Mouse (Mus musculus) forebrain, embryonic 16.5 days (tissue): ENCODE measurements around the gene Fyn. TPM values are rescaled to one million over a fixed set of nuclear protein-coding genes. Genes with fewer than 3 reads are reported as not detected.

ENCODE experiments used
- ATAC-seq: fragments of 200-750 bp; cut with Nextera tagmentation; 2 replicates; pipeline ENCODE4 v1.8.0; 2017; ENCODE audit warnings: mild to moderate bottlenecking, moderate library complexity
- H3K27ac ChIP-seq: fragments of 300-500 bp; sonication (generic); 2 replicates; pipeline ENCODE4 v1.5.1; 2014; ENCODE audit warnings: low read length, control low read depth
- H3K27me3 ChIP-seq: fragments of 300-500 bp; sonication (generic); replicated peaks from 2 replicates; pipeline ENCODE4 v1.6.1; 2014; ENCODE audit warnings: low read length; ENCODE audit not compliant: control insufficient read depth, insufficient read depth
- H3K36me3 ChIP-seq: fragments of 300-500 bp; sonication (generic); 2 replicates; pipeline ENCODE4 v1.6.1; 2014; ENCODE audit not compliant: control insufficient read depth, insufficient read depth
- H3K4me1 ChIP-seq: fragments of 300-500 bp; sonication (generic); replicated peaks from 2 replicates; pipeline ENCODE4 v1.6.1; 2014; ENCODE audit warnings: low read length; ENCODE audit not compliant: control insufficient read depth, insufficient read depth
- H3K4me2 ChIP-seq: fragments of 300-500 bp; sonication (generic); 2 replicates; pipeline ENCODE4 v1.6.1; 2014; ENCODE audit warnings: mild to moderate bottlenecking, low read length, control low read depth
- H3K4me3 ChIP-seq: fragments of 300-500 bp; sonication (generic); replicated peaks from 2 replicates; pipeline ENCODE4 v1.5.1; 2014; ENCODE audit warnings: mild to moderate bottlenecking, low read length, control low read depth
- H3K9ac ChIP-seq: fragments of 300-500 bp; sonication (generic); replicated peaks from 2 replicates; pipeline ENCODE4 v1.6.1; 2014; ENCODE audit warnings: low read depth, low read length, control low read depth
- H3K9me3 ChIP-seq: fragments of 300-500 bp; sonication (generic); 2 replicates; pipeline ENCODE4 v1.6.1; 2016; ENCODE audit warnings: low read length; ENCODE audit not compliant: control insufficient read depth
- WGBS: fragments of 180-500 bp; shearing (Covaris S2); extraction: QIAGEN DNeasy Blood & Tissue Kit; methylation state at CpG from one replicate; pipeline ENCODE4 v1.1.7; 2014; 5-methylcytosine and 5-hydroxymethylcytosine counted together
- polyA plus RNA-seq: library from polyadenylated mRNA; unstranded; fragments of >200 nt; fragmentation: Nextera tagmentation; extraction: Ambion mirVana; gene quantifications from 2 replicates; pipeline ENCODE4 v1.2.1, GENCODE M21; 2015

Gene Fyn
- polyA plus RNA-seq, 1 experiment from 2014 or later, result 74.4 TPM

- 76% methylated on average over 4 of the region's 4 CpGs for WGBS
- Histone ChIP-seq H3K4me1 (peaks cover 18% of the 10 kb centered on the region), H3K9ac (no peak overlapping the region), H3K4me2 (no peak overlapping the region), H3K36me3 (no peaks in the 10 kb centered on the region), H3K27me3 (no peaks in the 10 kb centered on the region), H3K4me3 (no peak overlapping the region), H3K9me3 (peaks cover 9% of the 10 kb centered on the region; the same call in 1 of the 2 replicates), H3K27ac (no peak overlapping the region)
- ATAC-seq, result no peak
These were observed 223.8 kb downstream of the Fyn start for GRCm38 (mm10) chr10:39592501-39592900.

GRCm38 (mm10) chr10:39594716-39595115 lies 226.1 kb downstream of the Fyn start:
- WGBS, result 61% methylated on average over 1 of the region's 1 CpGs
- H3K27me3 ChIP-seq, result no peaks in the 10 kb centered on the region
- peaks cover 14% of the 10 kb centered on the region for H3K4me1 ChIP-seq
- H3K9ac ChIP-seq, result no peak overlapping the region
- ATAC-seq, result no peak
- H3K4me3 ChIP-seq, result no peak overlapping the region
- no peaks in the 10 kb centered on the region for H3K36me3 ChIP-seq
- H3K9me3 ChIP-seq, result peaks cover 9% of the 10 kb centered on the region; the same call in 1 of the 2 replicates
- no peak overlapping the region for H3K27ac ChIP-seq
- H3K4me2 ChIP-seq, result no peak overlapping the region

- Histone ChIP-seq H3K4me1 (peaks cover 14% of the 10 kb centered on the region), H3K9ac (no peak overlapping the region), H3K4me3 (no peak overlapping the region), H3K27ac (no peak overlapping the region; the same call in 1 of the 2 replicates), H3K9me3 (peaks cover 9% of the 10 kb centered on the region; the same call in 1 of the 2 replicates), H3K36me3 (no peaks in the 10 kb centered on the region), H3K27me3 (no peaks in the 10 kb centered on the region), H3K4me2 (no peak overlapping the region)
- 0 out of 2 replicates have a peak, but pooled peaks have one; percentile 11 for ATAC-seq
- 52% methylated on average over 3 of the region's 3 CpGs for WGBS
These were observed 227.2 kb downstream of the Fyn start for GRCm38 (mm10) chr10:39595862-39596261.

GRCm38 (mm10) chr10:39597116-39597791 lies 228.6 kb downstream of the Fyn start:
- peaks cover 14% of the 10 kb centered on the region for H3K4me1 ChIP-seq
- H3K9ac ChIP-seq, result peak overlapping the region; percentile 27; the same call in 1 of the 2 replicates

GRCm38 (mm10) chr10:39597792-39598183 lies 229.1 kb downstream of the Fyn start:
- Histone ChIP-seq H3K4me3 (no peak overlapping the region), H3K9ac (0 out of 2 replicates have a peak overlapping the region, but pooled peaks have one; percentile 4), H3K36me3 (no peaks in the 10 kb centered on the region), H3K27ac (peak overlapping the region; percentile 27), H3K27me3 (no peaks in the 10 kb centered on the region), H3K9me3 (peaks cover 9% of the 10 kb centered on the region; the same call in 1 of the 2 replicates), H3K4me2 (no peak overlapping the region), H3K4me1 (peaks cover 14% of the 10 kb centered on the region)
- WGBS, result 40% methylated on average over 3 of the region's 3 CpGs
- ATAC-seq, result 0 out of 2 replicates have a peak, but pooled peaks have one; percentile 11

More at GRCm38 (mm10) chr10:39597116-39597791, 228.6 kb downstream of the Fyn start:
- ATAC-seq, result peak; percentile 65
- 16% methylated on average over 9 of the region's 9 CpGs for WGBS
- no peaks in the 10 kb centered on the region for H3K27me3 ChIP-seq
- peak overlapping the region; percentile 74 for H3K27ac ChIP-seq
- H3K36me3 ChIP-seq, result no peaks in the 10 kb centered on the region
- H3K4me3 ChIP-seq, result no peak overlapping the region
- H3K9me3 ChIP-seq, result peaks cover 9% of the 10 kb centered on the region; the same call in 1 of the 2 replicates
- no peak overlapping the region; the same call in 1 of the 2 replicates for H3K4me2 ChIP-seq

GRCm38 (mm10) chr10:39599601-39600000 lies 230.9 kb downstream of the Fyn start:
- no peaks in the 10 kb centered on the region for H3K36me3 ChIP-seq
- 94% methylated on average over 4 of the region's 4 CpGs for WGBS
- no peak overlapping the region for H3K4me3 ChIP-seq
- peaks cover 6% of the 10 kb centered on the region; the same call in 1 of the 2 replicates for H3K9me3 ChIP-seq
- no peak overlapping the region for H3K4me2 ChIP-seq
- ATAC-seq, result no peak
- no peaks in the 10 kb centered on the region for H3K27me3 ChIP-seq
- H3K9ac ChIP-seq, result no peak overlapping the region
- no peak overlapping the region for H3K27ac ChIP-seq
- peaks cover 14% of the 10 kb centered on the region for H3K4me1 ChIP-seq

- 79% methylated on average over 1 of the region's 1 CpGs for WGBS
- Histone ChIP-seq H3K9me3 (peaks cover 7% of the 10 kb centered on the region), H3K9ac (no peak overlapping the region), H3K27ac (no peak overlapping the region), H3K4me1 (peaks cover 14% of the 10 kb centered on the region), H3K27me3 (no peaks in the 10 kb centered on the region), H3K36me3 (no peaks in the 10 kb centered on the region), H3K4me2 (no peak overlapping the region), H3K4me3 (no peak overlapping the region)
- ATAC-seq, result no peak
These were observed 231.5 kb downstream of the Fyn start for GRCm38 (mm10) chr10:39600115-39600514.

GRCm38 (mm10) chr10:39601068-39601467 lies 232.4 kb downstream of the Fyn start:
- Histone ChIP-seq H3K9ac (no peak overlapping the region), H3K9me3 (peaks cover 9% of the 10 kb centered on the region), H3K4me1 (peaks cover 14% of the 10 kb centered on the region), H3K27ac (no peak overlapping the region), H3K4me2 (no peak overlapping the region), H3K4me3 (no peak overlapping the region), H3K27me3 (no peaks in the 10 kb centered on the region), H3K36me3 (no peaks in the 10 kb centered on the region)
- no peak for ATAC-seq
- WGBS, result 90% methylated on average over 5 of the region's 5 CpGs

GRCm38 (mm10) chr10:39606434-39606833 lies 237.8 kb downstream of the Fyn start:
- no peaks in the 10 kb centered on the region for H3K36me3 ChIP-seq
- peaks cover 9% of the 10 kb centered on the region for H3K9me3 ChIP-seq
- H3K27ac ChIP-seq, result no peak overlapping the region
- no peaks in the 10 kb centered on the region for H3K27me3 ChIP-seq
- ATAC-seq, result no peak
- no peak overlapping the region for H3K4me2 ChIP-seq
- WGBS, result 100% methylated on average over 1 of the region's 1 CpGs
- H3K9ac ChIP-seq, result no peak overlapping the region
- no peaks in the 10 kb centered on the region for H3K4me1 ChIP-seq
- H3K4me3 ChIP-seq, result no peak overlapping the region
